Mouse (Mus musculus) layer of hippocampus, adult 9-10 months (tissue): ENCODE data around the gene Npnt.

Source experiments
- DNase-seq: peaks from one replicate; pipeline ENCODE4 v3.0.0; 2022; ENCODE audit warnings: low spot score

The Npnt gene

DNA sequence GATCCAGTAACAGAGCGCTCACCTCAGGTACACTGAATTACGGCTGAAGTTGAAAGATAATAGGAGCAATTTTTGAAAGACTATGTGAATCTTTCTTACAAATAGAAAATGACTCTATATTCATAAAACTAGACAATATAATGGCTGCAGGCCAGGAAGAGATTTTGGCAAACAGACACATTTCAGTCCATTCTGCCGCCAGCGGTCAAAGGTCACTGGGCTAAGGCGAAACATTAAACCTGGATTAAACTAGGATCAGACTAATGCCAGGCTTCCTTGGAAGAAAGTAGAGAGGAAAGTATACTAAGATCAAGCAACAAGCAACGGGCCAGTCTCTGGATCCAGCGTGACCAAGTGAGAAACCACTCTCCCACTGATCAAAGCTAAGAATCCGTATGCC, 11.1 kb downstream of the Npnt start:
- no peak for DNase-seq

DNA sequence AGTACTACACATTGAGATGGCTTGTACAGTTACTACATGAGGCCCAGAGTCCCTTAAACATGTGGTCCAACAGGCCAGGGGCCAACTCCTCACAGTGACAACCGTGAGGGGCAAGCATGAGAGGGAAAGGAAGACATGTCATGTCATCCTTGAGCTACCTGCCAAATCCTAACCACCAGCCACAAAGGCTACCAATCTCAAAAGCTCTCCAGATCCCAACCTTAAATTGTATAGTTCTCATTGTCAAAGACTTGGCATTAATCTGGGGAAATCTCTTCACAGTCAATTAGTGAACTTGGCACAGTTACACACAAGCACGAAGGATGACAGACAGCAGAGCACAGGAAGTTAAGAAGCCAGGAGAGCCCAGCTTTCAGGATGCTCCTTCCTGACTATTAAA, 15.4 kb downstream of the Npnt start:
- DNase-seq: no peak

DNA sequence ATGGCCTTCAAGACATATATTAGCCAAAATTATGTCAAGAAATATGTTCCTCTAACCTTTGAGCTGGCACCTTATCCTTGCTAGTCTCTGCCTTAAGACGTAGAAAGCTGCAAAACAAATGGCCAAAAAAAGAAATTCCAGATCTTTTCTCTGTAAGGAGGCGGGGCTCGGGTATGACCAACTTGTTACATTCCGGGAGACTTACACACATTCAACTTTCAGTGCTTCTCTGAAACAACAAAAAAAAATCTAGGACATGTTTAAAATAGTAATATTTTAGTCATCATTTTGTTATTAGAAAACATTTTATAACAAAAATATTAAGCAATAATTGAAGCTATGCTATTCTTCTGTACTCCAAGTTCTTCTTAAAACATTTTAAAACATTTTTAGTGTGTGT, 18.6 kb downstream of the Npnt start:
- DNase-seq: no peak

DNA sequence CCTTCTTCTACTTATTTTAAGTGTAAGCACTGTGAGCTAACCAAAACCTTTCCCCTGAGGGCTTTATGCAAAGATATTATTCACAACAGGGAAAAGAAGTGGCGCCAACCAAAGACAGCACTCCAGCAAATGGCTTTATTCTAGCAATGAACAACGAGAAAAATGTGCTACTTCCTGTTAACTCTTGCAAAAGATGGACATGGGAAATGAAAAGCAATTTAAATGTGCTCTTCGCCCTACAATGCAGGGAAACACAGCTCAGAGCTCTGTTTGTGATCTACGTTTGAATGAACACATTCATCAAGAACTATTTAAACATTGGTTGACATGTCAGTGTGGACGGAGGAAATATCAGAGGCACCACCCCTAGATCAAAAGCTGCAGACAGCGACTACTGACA, 20.2 kb downstream of the Npnt start:
- no peak for DNase-seq

DNA sequence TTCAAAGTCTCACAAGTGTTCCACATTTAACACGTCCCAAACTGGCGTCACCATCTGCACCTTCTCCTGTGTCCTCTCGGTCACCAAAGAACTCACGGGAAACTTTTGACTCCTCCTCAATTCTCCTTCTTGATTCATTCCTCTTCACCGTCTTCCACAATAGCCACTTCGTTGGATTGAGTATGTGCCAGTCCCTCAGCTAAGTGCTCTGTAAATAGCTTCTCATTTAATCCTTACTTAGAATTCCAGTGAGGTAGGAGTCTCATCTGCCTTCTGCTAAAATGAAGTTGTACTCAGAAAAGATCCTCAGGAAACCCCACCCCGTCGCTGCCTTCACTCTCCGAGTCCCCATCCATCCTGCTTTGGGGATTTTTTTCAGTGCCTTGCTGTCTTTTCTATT, 21.9 kb downstream of the Npnt start:
- no peak for DNase-seq

GRCm38 (mm10) chr3:132919798-132920197, 30.3 kb downstream of the Npnt start:
- no peak for DNase-seq

DNA sequence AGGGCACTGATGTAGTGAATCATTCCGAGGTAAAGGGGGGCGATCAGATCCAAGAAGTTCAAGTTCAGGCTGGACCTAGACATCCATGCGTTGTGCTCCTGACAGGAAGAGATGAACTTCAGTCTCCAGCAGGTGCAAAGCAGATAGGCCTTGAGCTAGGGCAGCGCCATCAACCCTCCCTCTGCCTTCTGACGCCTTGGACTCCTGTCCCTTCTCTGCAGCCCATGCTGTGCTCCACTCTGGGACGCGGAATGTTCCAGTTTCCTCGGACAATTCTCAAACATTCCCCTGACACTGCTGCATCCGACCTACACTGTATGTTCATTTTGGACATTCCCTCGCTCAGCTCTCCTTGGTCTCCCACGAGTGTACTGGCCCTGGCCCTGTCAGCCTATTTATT, 30.9 kb downstream of the Npnt start:
- no peak for DNase-seq

GRCm38 (mm10) chr3:132917356-132918090, 32.6 kb downstream of the Npnt start:
- DNase-seq: no peak

GRCm38 (mm10) chr3:132915661-132916060, 34.4 kb downstream of the Npnt start:
- no peak for DNase-seq

- no peak for DNase-seq
Observed at GRCm38 (mm10) chr3:132912420-132912819, 37.7 kb downstream of the Npnt start.

- DNase-seq: no peak
Observed at GRCm38 (mm10) chr3:132911716-132912115, 38.4 kb downstream of the Npnt start.

- DNase-seq: no peak
Observed at GRCm38 (mm10) chr3:132910727-132911126, 39.4 kb downstream of the Npnt start.

DNA sequence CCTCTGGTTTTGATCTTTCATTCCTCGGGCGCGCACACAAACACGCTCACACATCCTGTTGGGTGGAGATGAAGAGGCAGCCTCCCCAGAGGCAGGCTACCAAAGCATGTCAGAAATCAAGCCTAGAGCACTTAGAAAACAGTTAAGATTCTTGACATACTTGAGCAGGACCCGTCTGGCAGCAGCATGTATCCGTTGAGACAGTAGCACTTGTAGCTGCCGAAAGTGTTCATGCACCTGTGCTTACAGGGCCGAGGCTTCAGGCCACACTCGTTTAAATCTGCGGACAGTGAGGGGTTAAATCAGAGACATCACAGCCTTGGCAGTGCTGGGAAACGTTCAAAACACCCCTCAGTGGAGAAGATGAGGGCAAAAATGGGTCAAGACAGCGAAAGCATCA, 40.4 kb downstream of the Npnt start:
- no peak for DNase-seq

GRCm38 (mm10) chr3:132907506-132908203, 42.4 kb downstream of the Npnt start:
- DNase-seq: no peak

DNA sequence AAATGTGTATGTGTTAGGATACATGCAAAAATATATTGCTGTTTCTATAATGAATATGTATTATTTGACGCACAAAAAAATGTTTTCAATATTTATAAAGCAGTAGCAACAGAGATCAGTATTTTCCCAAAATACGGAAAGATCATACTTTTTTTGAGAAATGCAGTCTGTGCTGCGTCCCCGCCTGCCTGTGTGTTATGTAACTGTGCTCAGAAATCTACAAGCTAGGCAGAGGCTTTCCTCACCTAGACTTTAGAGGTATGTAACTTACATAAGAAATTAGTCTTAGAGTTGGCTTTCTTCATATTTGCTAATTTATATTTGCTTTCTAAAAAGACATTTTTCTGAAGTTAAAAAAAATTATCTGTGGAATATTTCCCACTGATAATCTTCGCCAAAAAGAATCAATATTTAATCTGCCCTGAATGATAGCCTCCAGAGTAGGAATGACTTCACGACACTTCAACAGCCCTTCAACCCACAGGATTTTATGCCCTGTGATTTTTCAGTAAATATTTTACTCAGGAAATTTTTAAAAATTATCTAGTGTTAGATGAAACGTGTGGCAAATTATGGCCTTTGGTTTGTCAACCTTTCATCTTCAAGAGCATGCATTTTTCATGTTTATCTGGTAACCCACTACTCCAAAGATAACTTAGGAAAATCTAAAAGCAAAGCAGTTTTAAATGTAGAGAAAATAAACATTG, 44.7 kb downstream of the Npnt start:
- no peak for DNase-seq

- DNase-seq: no peak
Observed at GRCm38 (mm10) chr3:132903386-132903785, 46.7 kb downstream of the Npnt start.

GRCm38 (mm10) chr3:132902921-132903320, 47.2 kb downstream of the Npnt start:
- no peak for DNase-seq

DNA sequence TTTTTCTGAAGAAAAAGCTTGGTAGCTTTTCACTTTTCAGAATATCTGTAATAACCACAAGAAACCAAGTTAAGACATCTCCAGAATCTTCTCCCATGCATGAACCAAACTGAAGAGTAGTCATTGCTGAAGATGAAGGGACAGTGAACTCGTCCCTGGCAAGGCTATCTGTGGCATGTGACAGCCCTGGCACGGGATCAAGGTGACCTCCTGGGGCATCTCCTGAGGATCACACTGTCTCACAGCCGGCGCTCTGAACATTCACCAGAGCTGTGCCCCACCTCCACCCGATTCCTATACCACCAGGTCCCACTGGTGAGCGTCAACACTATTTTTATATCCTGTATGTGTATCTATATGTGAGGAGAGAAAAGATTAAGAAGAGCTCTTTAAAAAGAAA, 47.9 kb downstream of the Npnt start:
- no peak for DNase-seq

GRCm38 (mm10) chr3:132897891-132898290, 52.2 kb downstream of the Npnt start:
- DNase-seq: no peak

- DNase-seq: no peak
Observed at GRCm38 (mm10) chr3:132897390-132897789, 52.7 kb downstream of the Npnt start.

- no peak for DNase-seq
Observed at GRCm38 (mm10) chr3:132894086-132894485, 56.0 kb downstream of the Npnt start.

DNA sequence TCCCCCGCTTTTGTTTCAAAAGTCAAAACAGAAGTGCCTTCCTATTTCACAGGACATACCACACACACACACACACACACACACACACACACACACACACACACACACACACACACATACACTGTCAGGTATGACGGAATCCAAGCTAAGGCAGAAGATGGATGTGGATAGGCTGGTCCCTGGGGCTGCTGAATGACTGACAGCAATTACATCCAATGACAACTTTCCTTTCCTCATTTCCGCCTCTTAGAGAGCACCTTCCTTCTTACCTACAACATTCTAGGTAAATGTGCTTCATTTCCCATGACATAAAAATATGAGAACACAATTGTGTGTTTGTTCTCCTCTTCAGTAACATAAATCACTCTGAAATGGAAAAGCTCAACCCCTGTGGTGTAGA, 56.4 kb downstream of the Npnt start:
- no peak for DNase-seq

GRCm38 (mm10) chr3:132893044-132893443, 57.0 kb downstream of the Npnt start:
- DNase-seq: no peak
